Mouse (Mus musculus) G1E (cell line): ENCODE measurements around the gene Slc25a13.

Experiments used
- CTCF ChIP-seq: IDR thresholded peaks from 2 replicates; pipeline ENCODE4 v1.5.1; 2012; ENCODE audit warnings: low read depth, low read length, inconsistent platforms, mixed read lengths
- GATA1 ChIP-seq: IDR thresholded peaks from 2 replicates; pipeline ENCODE4 v1.6.1; 2012; ENCODE audit warnings: borderline replicate concordance, low read length, inconsistent platforms, mixed read lengths
- GATA2 ChIP-seq: IDR thresholded peaks from 2 replicates; pipeline ENCODE4 v1.6.1; 2012; ENCODE audit warnings: low read depth, low read length, inconsistent platforms, borderline replicate concordance

GRCm38 (mm10) chr6:6143525-6143924 lies 73.4 kb downstream of the Slc25a13 start:
- TF ChIP-seq GATA1 = no peak
- no peak for TF ChIP-seq CTCF
- no peak for TF ChIP-seq GATA2
